Mouse (Mus musculus) liver, embryonic 13.5 days (tissue): ENCODE measurements around the gene Cops4. TPM values are rescaled to one million over a fixed set of nuclear protein-coding genes. Genes with fewer than 3 reads are reported as not detected.

Source experiments
- ATAC-seq: fragments of 200-750 bp; cut with Nextera tagmentation; 2 replicates; pipeline ENCODE4 v1.8.0; 2017; ENCODE audit warnings: low read depth, mild to moderate bottlenecking, moderate number of reproducible peaks, moderate library complexity
- DNase-seq: peaks from one replicate; pipeline ENCODE4 v3.0.0; 2022
- H3K27ac ChIP-seq: fragments of 300-500 bp; sonication (generic); 2 replicates; pipeline ENCODE4 v1.5.1; 2015; ENCODE audit warnings: moderate library complexity, mild to moderate bottlenecking, inconsistent platforms
- H3K27me3 ChIP-seq: fragments of 300-500 bp; sonication (generic); 2 replicates; pipeline ENCODE4 v1.6.1; 2015; ENCODE audit warnings: mild to moderate bottlenecking, inconsistent platforms
- H3K36me3 ChIP-seq: fragments of 300-500 bp; sonication (generic); 2 replicates; pipeline ENCODE4 v1.6.1; 2015; ENCODE audit warnings: mild to moderate bottlenecking, inconsistent platforms
- H3K4me1 ChIP-seq: fragments of 300-500 bp; sonication (generic); replicated peaks from 2 replicates; pipeline ENCODE4 v1.6.1; 2015; ENCODE audit warnings: inconsistent platforms
- H3K4me2 ChIP-seq: fragments of 300-500 bp; sonication (generic); 2 replicates; pipeline ENCODE4 v1.6.1; 2015; ENCODE audit warnings: inconsistent platforms, mild to moderate bottlenecking, moderate library complexity
- H3K4me3 ChIP-seq: fragments of 300-500 bp; sonication (generic); replicated peaks from 2 replicates; pipeline ENCODE4 v1.5.1; 2015; ENCODE audit warnings: mild to moderate bottlenecking, inconsistent platforms
- H3K9ac ChIP-seq: fragments of 300-500 bp; sonication (generic); 2 replicates; pipeline ENCODE4 v1.6.1; 2015; ENCODE audit warnings: mild to moderate bottlenecking, inconsistent platforms
- H3K9me3 ChIP-seq: fragments of 300-500 bp; sonication (generic); replicated peaks from 2 replicates; pipeline ENCODE4 v1.6.1; 2016; ENCODE audit warnings: inconsistent platforms
- WGBS: fragments of 180-500 bp; shearing (Covaris S2); methylation state at CpG from one replicate; pipeline ENCODE4 v1.1.7; 2015; ENCODE audit not compliant: insufficient replicate concordance; 5-methylcytosine and 5-hydroxymethylcytosine counted together
- polyA plus RNA-seq: library from polyadenylated mRNA; unstranded; fragments of >200 nt; fragmentation: Nextera tagmentation; extraction: Ambion mirVana; gene quantifications from 2 replicates; pipeline ENCODE4 v1.2.1, GENCODE M21; 2015

The Cops4 gene
- polyA plus RNA-seq, 1 experiment from 2014 or later = 96.0 TPM

GRCm38 (mm10) chr5:100581622-100582434 lies 63.7 kb downstream of the Cops4 start:
- H3K9ac ChIP-seq = no peak overlapping the region
- H3K4me1 ChIP-seq = peaks cover 10% of the 10 kb centered on the region; the same call in 1 of the 2 replicates
- no peaks in the 10 kb centered on the region for H3K36me3 ChIP-seq
- H3K27ac ChIP-seq = no peak overlapping the region
- no peak overlapping the region for H3K4me2 ChIP-seq
- ATAC-seq (no peak), DNase-seq (no peak)
- H3K9me3 ChIP-seq = no peaks in the 10 kb centered on the region
- H3K27me3 ChIP-seq = no peaks in the 10 kb centered on the region
- H3K4me3 ChIP-seq = no peak overlapping the region
- WGBS = 46% methylated on average over 11 of the region's 11 CpGs

DNA sequence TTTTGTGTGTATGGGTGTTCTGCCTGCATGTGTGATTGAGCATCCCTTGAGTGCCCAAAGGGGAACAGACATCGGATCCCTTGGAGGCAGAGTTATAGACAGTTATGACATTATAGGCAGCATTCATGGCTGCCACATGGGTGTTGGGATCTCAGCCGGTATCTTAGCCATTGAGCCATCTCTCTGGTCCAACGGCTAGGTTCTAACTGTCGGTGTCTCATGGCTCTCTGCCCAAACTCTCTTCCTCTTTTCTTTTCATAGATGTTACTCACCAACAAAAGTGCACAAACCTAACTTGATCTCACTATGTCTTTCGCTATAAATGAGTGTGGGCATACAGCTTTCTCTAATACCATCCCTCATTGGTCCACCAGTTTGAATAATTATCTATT lies 64.3 kb downstream of the Cops4 start:
- WGBS = 50% methylated on average over 5 of the region's 5 CpGs
- Histone ChIP-seq H3K4me3 (no peak overlapping the region), H3K27me3 (no peaks in the 10 kb centered on the region), H3K9me3 (no peaks in the 10 kb centered on the region), H3K9ac (no peak overlapping the region), H3K4me2 (no peak overlapping the region), H3K4me1 (peaks cover 10% of the 10 kb centered on the region; the same call in 1 of the 2 replicates), H3K27ac (no peak overlapping the region), H3K36me3 (no peaks in the 10 kb centered on the region)
- ATAC-seq (no peak), DNase-seq (no peak)

DNA sequence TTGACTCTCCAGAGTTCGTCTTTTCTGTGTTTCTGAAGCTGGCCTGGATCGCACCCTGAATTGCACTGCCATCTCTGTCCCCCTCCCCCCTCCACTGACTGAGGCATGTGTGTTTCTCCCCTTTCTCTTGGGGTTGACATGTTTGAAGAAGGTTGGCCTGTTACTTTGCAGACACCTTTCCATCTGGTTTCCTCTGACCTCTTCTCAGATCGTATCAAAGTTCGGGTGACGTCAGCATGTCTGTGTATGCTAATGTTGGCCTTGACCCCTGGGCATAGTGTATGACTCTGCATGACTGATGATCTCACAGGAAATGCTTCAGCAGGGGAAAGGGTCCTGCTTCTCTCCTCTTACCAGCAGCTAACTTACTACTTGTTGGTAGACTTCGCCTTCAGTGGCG lies 65.0 kb downstream of the Cops4 start:
- H3K27ac ChIP-seq = no peak overlapping the region
- no peaks in the 10 kb centered on the region for H3K9me3 ChIP-seq
- H3K4me1 ChIP-seq = peaks cover 10% of the 10 kb centered on the region; the same call in 1 of the 2 replicates
- WGBS = 71% methylated on average over 7 of the region's 7 CpGs
- H3K4me3 ChIP-seq = no peak overlapping the region
- ATAC-seq = no peak
- H3K27me3 ChIP-seq = no peaks in the 10 kb centered on the region
- H3K9ac ChIP-seq = no peak overlapping the region
- no peaks in the 10 kb centered on the region for H3K36me3 ChIP-seq
- DNase-seq = no peak
- H3K4me2 ChIP-seq = no peak overlapping the region

GRCm38 (mm10) chr5:100585206-100585644 lies 67.1 kb downstream of the Cops4 start:
- no peak for DNase-seq
- no peak overlapping the region for H3K27ac ChIP-seq
- H3K4me1 ChIP-seq = peaks cover 10% of the 10 kb centered on the region; the same call in 1 of the 2 replicates

DNA sequence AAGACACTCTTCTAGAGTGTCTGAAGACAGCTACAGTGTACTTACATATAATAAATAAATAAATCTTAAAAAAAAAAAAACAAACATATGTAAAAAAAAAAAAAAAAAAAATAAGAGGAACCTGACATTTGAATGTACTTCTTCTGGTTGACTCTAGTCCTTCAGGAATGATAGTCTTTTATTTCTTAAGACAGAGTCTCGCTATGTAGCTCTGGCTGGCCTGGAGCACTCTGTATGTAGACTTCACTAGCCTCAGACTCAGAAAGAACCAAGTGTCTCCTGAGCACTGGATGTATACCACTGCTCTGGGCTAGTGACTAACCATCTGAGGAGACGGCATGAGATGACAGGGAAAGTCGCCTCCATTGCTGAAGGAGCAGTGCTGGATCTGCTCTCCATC lies 67.5 kb downstream of the Cops4 start:
- Histone ChIP-seq H3K4me1 (peaks cover 10% of the 10 kb centered on the region; the same call in 1 of the 2 replicates), H3K9ac (no peak overlapping the region), H3K27me3 (no peaks in the 10 kb centered on the region), H3K9me3 (no peaks in the 10 kb centered on the region), H3K4me3 (no peak overlapping the region), H3K4me2 (no peak overlapping the region), H3K27ac (no peak overlapping the region), H3K36me3 (no peaks in the 10 kb centered on the region)
- DNase-seq (no peak), ATAC-seq (no peak)
- WGBS = 52% methylated on average over 3 of the region's 3 CpGs

More at GRCm38 (mm10) chr5:100585206-100585644, 67.1 kb downstream of the Cops4 start:
- no peak for ATAC-seq
- no peaks in the 10 kb centered on the region for H3K9me3 ChIP-seq
- WGBS = 45% methylated on average over 8 of the region's 8 CpGs
- no peak overlapping the region for H3K4me2 ChIP-seq
- H3K4me3 ChIP-seq = no peak overlapping the region
- no peak overlapping the region for H3K9ac ChIP-seq
- no peaks in the 10 kb centered on the region for H3K27me3 ChIP-seq
- no peaks in the 10 kb centered on the region for H3K36me3 ChIP-seq

DNA sequence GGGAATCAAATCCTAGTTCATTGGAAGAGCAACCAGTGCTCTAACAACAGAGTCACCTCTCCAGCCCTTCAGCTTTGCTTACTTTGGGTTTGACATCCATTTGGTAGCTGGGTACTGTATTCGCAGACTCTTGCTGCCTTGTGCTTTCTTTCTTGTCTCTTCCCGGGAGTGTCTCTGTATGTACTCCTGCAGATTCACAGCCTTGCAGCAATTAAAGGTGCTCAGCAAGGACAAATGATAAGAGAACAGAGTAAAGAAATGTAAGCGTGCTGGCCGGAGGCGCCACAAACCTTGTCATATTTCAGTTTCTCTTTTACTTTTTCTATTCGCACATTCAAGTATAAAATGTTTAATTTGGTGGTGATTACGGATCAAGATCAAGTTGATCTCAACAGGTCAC lies 69.0 kb downstream of the Cops4 start:
- H3K36me3 ChIP-seq = no peaks in the 10 kb centered on the region
- 74% methylated on average over 7 of the region's 7 CpGs for WGBS

DNA sequence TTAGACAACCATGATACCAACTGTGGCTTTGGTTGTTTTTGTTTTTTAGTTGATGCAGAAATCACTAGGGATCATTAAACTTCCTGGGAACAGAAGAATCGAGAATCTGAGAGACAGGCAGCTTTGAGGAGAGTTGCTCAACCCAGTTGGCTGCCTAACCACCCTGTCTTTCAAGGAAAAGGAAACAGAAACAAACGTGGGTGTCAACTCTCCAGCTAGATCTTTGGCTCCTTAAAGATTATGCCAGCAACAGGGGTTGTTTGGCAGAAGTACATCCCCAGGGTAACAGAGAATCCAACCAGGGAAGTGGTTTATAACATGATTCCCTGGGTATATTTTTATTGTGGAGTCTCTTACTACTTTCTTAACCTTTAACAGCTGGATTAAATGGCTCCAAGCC lies 69.5 kb downstream of the Cops4 start:
- H3K9ac ChIP-seq = no peak overlapping the region
- no peak overlapping the region for H3K27ac ChIP-seq
- ATAC-seq (no peak), DNase-seq (no peak)
- WGBS = 15% methylated on average over 2 of the region's 2 CpGs
- no peaks in the 10 kb centered on the region for H3K9me3 ChIP-seq
- no peak overlapping the region for H3K4me3 ChIP-seq
- H3K36me3 ChIP-seq = no peaks in the 10 kb centered on the region
- no peak overlapping the region for H3K4me2 ChIP-seq
- H3K4me1 ChIP-seq = peaks cover 2% of the 10 kb centered on the region; the same call in 1 of the 2 replicates
- H3K27me3 ChIP-seq = no peaks in the 10 kb centered on the region

More for the DNA sequence above, 69.0 kb downstream of the Cops4 start:
- Histone ChIP-seq H3K9ac (no peak overlapping the region), H3K4me3 (no peak overlapping the region), H3K27ac (no peak overlapping the region), H3K4me2 (no peak overlapping the region), H3K27me3 (no peaks in the 10 kb centered on the region), H3K4me1 (peaks cover 5% of the 10 kb centered on the region; the same call in 1 of the 2 replicates), H3K9me3 (no peaks in the 10 kb centered on the region)
- no peak for ATAC-seq
- DNase-seq = no peak

DNA sequence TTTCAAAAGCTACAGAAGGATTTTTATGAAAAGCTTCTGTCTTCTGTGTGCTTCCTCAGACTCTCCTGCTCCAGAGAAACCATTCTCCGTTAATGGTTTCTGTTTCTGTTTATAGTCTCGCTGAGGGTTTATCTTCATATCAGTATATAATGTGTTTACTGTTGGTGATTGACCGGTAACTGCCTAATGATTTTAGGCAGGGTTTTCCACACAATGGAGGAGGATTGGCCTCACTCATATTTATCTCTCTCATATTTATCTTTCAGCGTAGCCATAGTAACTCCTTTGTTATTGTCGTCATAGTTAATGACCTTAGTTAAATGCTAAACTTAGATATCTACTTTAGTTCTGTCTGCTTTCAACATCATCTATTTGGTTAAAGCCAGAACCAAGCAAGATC lies 72.4 kb downstream of the Cops4 start:
- H3K4me2 ChIP-seq = no peak overlapping the region
- DNase-seq (no peak), ATAC-seq (no peak)
- no peak overlapping the region for H3K27ac ChIP-seq
- H3K9me3 ChIP-seq = no peaks in the 10 kb centered on the region
- H3K4me1 ChIP-seq = no peaks in the 10 kb centered on the region
- H3K36me3 ChIP-seq = no peaks in the 10 kb centered on the region
- no peaks in the 10 kb centered on the region for H3K27me3 ChIP-seq
- 58% methylated on average over 5 of the region's 5 CpGs for WGBS
- H3K9ac ChIP-seq = no peak overlapping the region
- no peak overlapping the region for H3K4me3 ChIP-seq

- no peak overlapping the region for H3K9ac ChIP-seq
- WGBS = 80% methylated on average over 13 of the region's 13 CpGs
- H3K27ac ChIP-seq = no peak overlapping the region
- no peak overlapping the region for H3K4me2 ChIP-seq
- H3K4me3 ChIP-seq = no peak overlapping the region
- H3K4me1 ChIP-seq = peaks cover 14% of the 10 kb centered on the region
- H3K27me3 ChIP-seq = no peaks in the 10 kb centered on the region
- no peaks in the 10 kb centered on the region for H3K36me3 ChIP-seq
- no peaks in the 10 kb centered on the region for H3K9me3 ChIP-seq
- DNase-seq = no peak
- no peak for ATAC-seq
Observed at GRCm38 (mm10) chr5:100594803-100595467, 76.8 kb downstream of the Cops4 start.

DNA sequence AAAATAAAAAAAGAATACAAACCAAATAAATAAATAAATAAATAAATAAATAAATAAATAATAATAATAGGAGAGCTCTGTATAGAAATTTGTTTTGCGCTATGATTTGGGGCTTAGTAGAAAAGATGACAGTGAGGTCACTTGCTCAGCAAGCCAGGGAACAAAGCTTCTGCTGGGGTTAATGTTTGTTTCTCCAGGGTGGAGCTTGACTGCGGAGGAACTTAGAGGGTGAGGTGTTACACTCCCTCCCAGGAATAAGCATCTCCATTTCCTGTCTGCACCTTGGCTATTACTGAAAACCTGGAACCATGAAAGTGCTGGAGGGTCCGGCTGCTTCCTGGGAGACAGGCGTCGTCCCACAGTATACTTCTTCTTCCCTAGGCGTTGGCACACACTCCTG lies 77.9 kb downstream of the Cops4 start:
- no peak overlapping the region for H3K4me2 ChIP-seq
- peaks cover 19% of the 10 kb centered on the region for H3K4me1 ChIP-seq
- DNase-seq (no peak), ATAC-seq (no peak)
- H3K9ac ChIP-seq = no peak overlapping the region
- H3K9me3 ChIP-seq = no peaks in the 10 kb centered on the region
- 80% methylated on average over 6 of the region's 6 CpGs for WGBS
- H3K4me3 ChIP-seq = no peak overlapping the region
- no peaks in the 10 kb centered on the region for H3K27me3 ChIP-seq
- H3K36me3 ChIP-seq = no peaks in the 10 kb centered on the region
- no peak overlapping the region for H3K27ac ChIP-seq
